Mouse (Mus musculus): ENCODE measurements at regions not wholly inside any gene's neighbourhood (a gene's known extent, or its start where the extent isn't known, plus 50 kb on each side); places are given as distances from the start of the nearest gene placed in this dataset.
A peak's percentile ranks its signal among the peaks of the same experiment; 100 is the strongest.

DNA sequence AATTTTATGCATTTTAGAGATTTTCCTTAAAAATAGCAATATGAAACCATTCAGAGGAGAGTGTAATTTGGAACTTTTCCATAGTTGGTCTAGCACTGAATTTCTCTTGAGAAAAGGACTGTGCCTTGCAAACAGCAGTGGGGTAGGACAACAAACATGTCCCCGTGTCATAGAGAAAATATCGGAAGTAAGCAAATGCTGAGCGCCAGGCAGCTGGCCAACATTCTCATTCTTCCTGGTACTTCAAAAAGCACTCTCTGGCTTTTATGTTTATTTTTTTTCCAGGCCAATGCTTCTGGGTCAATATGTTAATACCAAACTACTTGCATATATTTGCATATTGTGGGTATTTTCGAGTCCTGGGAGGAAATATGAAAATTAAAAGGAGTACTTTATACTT lies 568.5 kb downstream of the Btbd3 start:
- peak; percentile 8 to 28 for DNase-seq

GRCm38 (mm10) chr2:138827813-138828570 lies 571.6 kb downstream of the Btbd3 start:
- DNase-seq, result no peak

GRCm38 (mm10) chr2:138838846-138839245 lies 582.5 kb downstream of the Btbd3 start:
- DNase-seq, result no peak

DNA sequence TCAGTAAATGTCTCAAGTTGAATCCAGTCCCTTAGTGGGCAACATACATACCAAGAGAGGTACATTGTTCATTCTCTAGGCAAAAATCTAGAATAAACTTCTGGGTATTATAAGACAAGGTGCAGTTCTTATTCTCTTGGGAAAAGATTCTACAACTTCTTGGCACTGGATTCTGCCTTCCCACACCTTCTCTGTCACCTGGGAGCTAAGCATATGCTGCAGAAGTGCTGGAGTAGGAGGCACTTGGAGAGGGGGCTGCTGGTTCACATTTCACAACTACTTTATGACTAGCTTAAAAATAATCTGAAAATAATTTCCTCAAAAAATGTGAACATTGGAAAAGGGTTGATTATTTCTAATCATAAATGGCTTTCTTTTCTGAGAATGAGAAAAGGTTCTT lies 602.8 kb downstream of the Btbd3 start:
- no peak for DNase-seq

DNA sequence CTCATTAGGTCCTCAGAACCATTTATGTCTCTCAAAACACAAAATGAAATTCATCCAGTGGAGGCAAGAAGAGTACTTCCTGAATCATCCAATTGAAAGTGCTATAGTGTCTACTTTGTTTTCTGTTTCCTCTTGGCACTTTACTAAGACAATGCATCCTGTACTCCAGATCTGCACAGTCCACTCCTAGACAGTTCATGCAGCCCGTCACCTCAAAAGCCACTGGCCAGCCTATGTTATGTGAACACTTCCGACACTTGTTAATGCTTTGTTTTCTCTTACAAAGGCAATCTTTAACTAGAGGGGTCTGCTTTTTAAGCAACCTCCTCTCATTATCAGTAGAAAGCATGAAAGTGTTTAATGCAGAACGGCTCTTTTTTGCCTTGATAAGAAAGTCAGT lies 597.1 kb upstream of the Sptlc3 start:
- DNase-seq, result no peak

- no peak for DNase-seq
Observed at GRCm38 (mm10) chr2:138897101-138897500, 596.6 kb upstream of the Sptlc3 start.

- DNase-seq, result no peak
Observed at GRCm38 (mm10) chr2:138937165-138937564, 556.5 kb upstream of the Sptlc3 start.

DNA sequence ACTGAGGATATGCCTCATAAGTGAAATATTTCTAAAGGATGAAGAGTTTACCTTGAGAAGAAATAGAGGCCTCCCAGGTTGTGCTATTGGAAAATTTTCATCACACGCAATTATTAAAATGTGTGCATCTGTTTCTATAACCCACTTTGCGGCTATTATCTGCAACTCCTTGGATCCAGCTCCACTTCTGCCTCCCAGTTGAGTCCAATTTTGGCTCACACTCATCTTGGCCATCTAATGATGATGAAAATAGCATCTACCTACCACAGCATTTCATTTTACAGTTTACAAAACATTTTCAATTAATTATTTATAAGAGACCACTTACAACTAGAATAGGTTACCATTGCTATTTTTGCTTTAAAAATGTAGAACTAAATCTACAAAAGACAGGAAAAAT lies 554.3 kb upstream of the Sptlc3 start:
- DNase-seq, result no peak

DNA sequence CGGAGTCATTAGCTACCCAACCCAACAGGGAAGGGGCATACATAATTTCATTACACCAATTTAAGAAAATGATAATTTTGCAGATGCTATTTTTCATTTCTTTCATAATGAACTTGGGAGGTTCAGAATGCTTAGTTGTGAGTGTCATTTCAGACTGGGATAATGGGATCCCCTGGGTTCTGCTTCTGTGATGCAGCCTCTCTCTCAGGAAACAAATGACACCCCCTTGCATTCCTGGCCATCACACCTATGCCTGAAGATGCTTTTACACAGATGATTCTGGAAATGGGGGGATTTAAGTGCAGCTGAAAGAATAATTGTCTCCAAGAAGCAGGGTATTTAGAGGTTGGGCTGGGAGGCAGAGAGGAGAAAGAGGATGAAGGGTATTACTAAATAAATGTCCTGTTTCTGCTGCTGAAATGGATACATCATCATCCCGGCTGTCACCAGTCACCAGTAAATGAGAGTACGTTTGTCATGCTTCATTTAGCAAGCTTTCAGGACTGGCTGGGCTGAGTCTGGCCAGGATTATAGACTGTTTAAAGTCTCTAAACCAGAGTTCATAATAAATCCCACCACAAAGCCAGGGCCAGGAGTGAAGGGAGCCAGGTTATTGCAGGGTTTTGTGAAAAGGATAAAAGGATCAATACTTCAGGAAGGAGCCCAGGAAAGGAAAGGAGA lies 527.5 kb upstream of the Sptlc3 start:
- DNase-seq, result no peak

- DNase-seq, result no peak
Observed at GRCm38 (mm10) chr2:138974548-138974947, 519.2 kb upstream of the Sptlc3 start.

- DNase-seq, result no peak
Observed at GRCm38 (mm10) chr2:138990031-138990430, 503.7 kb upstream of the Sptlc3 start.

GRCm38 (mm10) chr2:139032105-139032812 lies 461.5 kb upstream of the Sptlc3 start:
- DNase-seq, result peak in 1 of 2 experiments; percentile 3

DNA sequence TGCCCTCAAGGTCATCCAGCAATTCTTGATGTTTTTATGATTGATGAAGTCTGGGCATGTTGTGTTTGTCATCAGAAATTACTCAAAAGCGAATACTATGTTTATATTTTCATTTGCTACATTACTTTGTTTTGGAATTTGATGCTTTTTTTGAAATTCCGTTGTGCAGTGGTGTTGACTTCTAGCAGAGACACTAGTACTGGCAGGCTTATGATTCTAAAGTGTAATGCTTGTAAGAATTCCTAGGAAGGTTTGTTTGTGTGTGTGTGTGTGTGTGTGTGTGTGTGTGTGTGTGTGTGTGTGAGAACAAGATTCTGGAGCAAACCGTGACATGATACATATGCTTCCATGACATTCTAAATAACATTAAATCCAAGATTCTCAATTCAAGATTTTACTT lies 458.9 kb upstream of the Sptlc3 start:
- no peak for DNase-seq

GRCm38 (mm10) chr2:139041671-139042273 lies 451.9 kb upstream of the Sptlc3 start:
- DNase-seq, result no peak

GRCm38 (mm10) chr2:139044684-139045083 lies 449.0 kb upstream of the Sptlc3 start:
- no peak for DNase-seq

GRCm38 (mm10) chr2:139055249-139055648 lies 438.5 kb upstream of the Sptlc3 start:
- no peak for DNase-seq

DNA sequence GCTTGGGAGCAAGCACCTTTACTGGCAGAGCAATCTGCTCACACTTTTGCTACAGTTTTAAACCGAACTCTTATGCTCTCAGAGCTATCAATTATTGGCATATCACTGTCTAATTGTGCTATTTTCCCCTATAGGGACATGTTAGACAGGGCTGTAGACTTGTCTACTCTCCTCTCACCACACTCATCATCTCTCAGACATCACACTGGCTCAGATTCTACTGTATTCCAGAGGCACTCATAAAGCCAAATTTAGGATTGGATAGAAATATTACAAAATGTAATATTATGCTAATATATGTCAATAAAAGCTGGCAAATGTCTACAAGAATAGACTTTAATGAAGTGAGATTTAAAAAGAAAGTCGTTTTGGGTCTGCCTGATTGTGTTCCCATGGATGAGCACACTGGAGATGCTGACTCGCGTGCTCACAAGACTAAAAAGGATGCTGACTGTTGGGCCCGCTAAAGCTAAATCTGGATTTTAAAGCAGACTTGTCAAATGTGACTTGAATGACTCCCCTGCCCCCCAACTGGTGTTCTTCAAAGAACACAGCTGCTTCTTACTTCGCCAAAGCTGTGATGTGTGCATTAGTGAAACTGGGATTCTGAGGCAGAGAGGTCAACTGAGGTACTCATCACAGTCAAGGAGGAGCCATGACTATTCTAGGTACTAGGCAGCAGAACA lies 424.3 kb upstream of the Sptlc3 start:
- DNase-seq, result no peak

DNA sequence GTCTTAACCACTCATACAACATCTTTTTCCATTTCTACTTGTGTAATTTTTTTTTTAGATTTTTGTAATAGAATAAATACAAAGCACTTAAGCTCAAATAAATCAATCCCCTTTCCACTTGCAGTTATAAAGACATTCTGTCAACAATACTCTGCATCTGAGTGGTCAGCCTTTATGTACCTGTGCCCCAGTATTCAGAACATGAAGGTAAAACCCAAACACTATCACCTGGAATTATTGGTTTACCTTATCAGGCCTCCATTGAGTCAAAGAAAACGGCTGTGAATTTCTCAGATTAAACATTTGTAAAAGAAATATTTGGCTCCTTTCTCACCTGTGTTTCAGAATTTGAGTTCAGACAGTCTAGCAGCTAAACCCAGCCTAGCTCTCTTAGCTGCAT lies 422.0 kb upstream of the Sptlc3 start:
- no peak for DNase-seq

DNA sequence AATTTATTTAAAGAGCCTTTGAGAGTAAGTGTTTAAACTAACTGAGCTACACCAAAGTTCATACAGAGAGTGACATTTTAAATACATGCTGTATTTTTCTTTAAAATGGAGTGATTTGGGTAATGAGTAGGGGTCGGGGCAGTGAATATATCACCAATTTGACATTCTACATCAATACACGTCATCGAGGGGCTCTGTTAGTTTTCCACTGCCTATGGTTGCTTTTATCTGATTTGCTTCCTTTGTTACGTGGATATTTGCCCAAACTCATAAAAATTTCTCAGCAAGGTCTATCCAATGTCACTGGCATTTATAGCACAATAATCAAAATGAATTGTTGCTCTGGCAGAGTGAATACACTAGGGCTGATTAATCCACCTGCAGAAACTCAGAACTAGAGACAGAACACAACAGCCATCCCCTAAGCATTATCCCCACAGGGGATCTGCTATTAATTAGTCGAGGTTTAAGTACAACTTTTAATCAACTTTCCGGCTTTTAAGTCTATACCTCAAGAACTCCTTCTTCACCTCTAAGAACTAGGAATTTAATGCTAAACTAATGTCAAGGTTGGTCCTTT lies 400.1 kb upstream of the Sptlc3 start:
- no peak for DNase-seq

GRCm38 (mm10) chr2:139111669-139112068 lies 382.0 kb upstream of the Sptlc3 start:
- no peak for DNase-seq

DNA sequence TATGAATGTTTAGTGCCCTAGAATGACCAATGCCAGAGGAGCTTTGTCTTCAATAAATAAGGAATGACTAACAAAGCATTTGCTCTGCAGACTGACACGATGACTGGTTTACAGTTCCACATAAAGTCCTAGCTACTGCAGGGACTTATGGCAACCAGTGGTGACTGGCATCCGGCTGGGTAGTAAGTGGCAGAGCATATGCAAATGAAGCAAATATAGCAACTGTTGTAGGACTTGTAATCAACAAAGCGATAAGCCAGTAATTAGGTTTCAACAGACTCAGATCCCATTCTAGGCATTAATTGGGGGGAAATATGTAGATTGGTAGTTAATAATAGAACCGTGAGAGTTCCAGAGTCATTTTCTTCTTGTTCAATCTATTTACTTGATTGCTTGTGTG lies 379.2 kb upstream of the Sptlc3 start:
- no peak for DNase-seq

DNA sequence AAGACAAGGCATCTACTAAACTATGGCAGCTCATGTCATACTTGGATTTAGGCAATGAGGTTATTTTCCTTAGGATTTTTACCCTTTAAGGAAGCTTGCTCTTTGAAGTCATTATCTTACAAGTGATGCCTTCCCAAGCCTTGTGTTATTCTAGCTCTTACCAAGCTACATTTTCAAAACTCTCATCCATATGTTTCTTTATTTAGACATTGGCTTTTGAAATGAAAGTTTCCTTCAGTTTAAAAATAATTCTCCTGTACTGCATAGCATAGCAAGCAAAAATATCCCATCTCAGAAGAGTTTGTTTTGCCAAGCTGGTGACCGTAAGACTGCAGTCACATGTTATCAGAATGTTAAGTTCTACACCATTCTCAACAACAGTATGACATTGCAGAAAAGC lies 372.8 kb upstream of the Sptlc3 start:
- DNase-seq, result no peak

- no peak for DNase-seq
Observed at GRCm38 (mm10) chr2:139132121-139132520, 361.6 kb upstream of the Sptlc3 start.

Data from kidney, postnatal 4 days (tissue).